23 mouse cellular contexts compared by ENCODE assay signal in genomic region chr6:19991829-19992228, GRCm38 (mm10).
DNase-seq lines count a peak whose midpoint lies in the region; ATAC-seq and TF ChIP-seq lines count a peak whose summit lies in the region.
"Had no signal": no experiment of that assay in that cellular context is flagged by ENCODE, and none has a peak within 500 bp of the region (broad histone marks: within the 10 kb centered on the region; RNA-seq: fewer than 3 reads in every experiment).

No protein-coding gene starts in this region.

- no peak overlapping the region for H3K4me2 ChIP-seq in liver, embryonic 11.5 days
- H3K4me2 ChIP-seq in liver, embryonic 16.5 days (ENCODE audit: low read depth, low read length): no peak overlapping the region
- no peak overlapping the region for H3K4me2 ChIP-seq in liver, embryonic 12.5 days
- no peak overlapping the region for H3K4me2 ChIP-seq in forebrain, embryonic 12.5 days
- H3K4me2 ChIP-seq: embryonic facial prominence, embryonic 12.5 days had no signal

- ATAC-seq in liver, embryonic 11.5 days (replicated peaks; ENCODE audit: low FRiP score): no peak
- ATAC-seq in liver, embryonic 16.5 days (ENCODE audit: low read depth): peak; percentile 39; the same call in 1 of the 2 replicates
- no peak for ATAC-seq in liver, embryonic 12.5 days
- no peak for ATAC-seq in forebrain, embryonic 12.5 days (ENCODE audit: low FRiP score)
- ATAC-seq: activated CD4-positive, CD25-positive, alpha-beta regulatory T cell, adult 4 months; CD4-positive, CD25-positive, alpha-beta regulatory T cell, adult 4 months; forebrain, embryonic 14.5 days; forebrain, embryonic 16.5 days; Patski had no signal

- TF ChIP-seq POLR2A in liver, adult 2 months (IDR thresholded peaks at IDR 0.05; ENCODE audit: extremely low read depth, insufficient read depth, low read length): no peak

- H3K9me3 ChIP-seq in liver, embryonic 11.5 days (ENCODE audit: control insufficient read depth, low read length): no peaks in the 10 kb centered on the region
- H3K9me3 ChIP-seq in liver, embryonic 16.5 days (replicated peaks; ENCODE audit: control insufficient read depth, low read length): no peaks in the 10 kb centered on the region
- H3K9me3 ChIP-seq in liver, embryonic 12.5 days (replicated peaks): no peaks in the 10 kb centered on the region
- H3K9me3 ChIP-seq in forebrain, embryonic 12.5 days: no peaks in the 10 kb centered on the region
- H3K9me3 ChIP-seq: embryonic facial prominence, embryonic 10.5 days; embryonic facial prominence, embryonic 12.5 days; G1E had no signal

- no peaks in the 10 kb centered on the region for H3K27me3 ChIP-seq in liver, adult 2 months (ENCODE audit: control insufficient read depth, insufficient read depth, low read length)
- H3K27me3 ChIP-seq in liver, embryonic 11.5 days (replicated peaks; ENCODE audit: control insufficient read depth, insufficient read depth, low read length): no peaks in the 10 kb centered on the region
- no peaks in the 10 kb centered on the region for H3K27me3 ChIP-seq in liver, embryonic 16.5 days (ENCODE audit: control insufficient read depth, insufficient read depth, low read depth, low read length)
- no peaks in the 10 kb centered on the region for H3K27me3 ChIP-seq in liver, embryonic 12.5 days (replicated peaks)
- H3K27me3 ChIP-seq in forebrain, embryonic 12.5 days: no peaks in the 10 kb centered on the region
- H3K27me3 ChIP-seq: CH12.LX; embryonic facial prominence, embryonic 12.5 days; Patski had no signal

- WGBS in liver, adult 2 months: 6% methylated on average over 1 of the region's 1 CpGs
- 26% methylated on average over 1 of the region's 1 CpGs for WGBS in liver, embryonic 11.5 days
- 23% methylated on average over 1 of the region's 1 CpGs for WGBS in liver, embryonic 16.5 days (ENCODE audit: insufficient replicate concordance)
- 11% methylated on average over 1 of the region's 1 CpGs for WGBS in liver, embryonic 12.5 days (ENCODE audit: insufficient replicate concordance)
- 84% methylated on average over 1 of the region's 1 CpGs for WGBS in forebrain, embryonic 12.5 days

- H3K36me3 ChIP-seq in liver, adult 2 months (ENCODE audit: control insufficient read depth, insufficient read depth, low read length): no peaks in the 10 kb centered on the region
- H3K36me3 ChIP-seq in liver, embryonic 11.5 days (ENCODE audit: control insufficient read depth, insufficient read depth, low read length): no peaks in the 10 kb centered on the region
- H3K36me3 ChIP-seq in liver, embryonic 16.5 days (ENCODE audit: control insufficient read depth, insufficient read depth): no peaks in the 10 kb centered on the region
- no peaks in the 10 kb centered on the region for H3K36me3 ChIP-seq in liver, embryonic 12.5 days
- H3K36me3 ChIP-seq in forebrain, embryonic 12.5 days (replicated peaks): no peaks in the 10 kb centered on the region
- H3K36me3 ChIP-seq: embryonic facial prominence, embryonic 10.5 days; embryonic facial prominence, embryonic 12.5 days; G1E had no signal

- no peak overlapping the region for H3K27ac ChIP-seq in liver, adult 2 months (replicated peaks; ENCODE audit: insufficient read depth, low read depth, low read length)
- no peak overlapping the region for H3K27ac ChIP-seq in liver, embryonic 11.5 days (ENCODE audit: low read depth, low read length)
- no peak overlapping the region for H3K27ac ChIP-seq in liver, embryonic 16.5 days (ENCODE audit: low read length)
- H3K27ac ChIP-seq in liver, embryonic 12.5 days: no peak overlapping the region
- no peak overlapping the region for H3K27ac ChIP-seq in forebrain, embryonic 12.5 days
- H3K27ac ChIP-seq: embryonic facial prominence, embryonic 10.5 days; embryonic facial prominence, embryonic 12.5 days had no signal

- TF ChIP-seq CTCF in liver, adult 2 months (IDR thresholded peaks at IDR 0.05; ENCODE audit: low read depth, low read length): no peak

- peak; percentile 88 for DNase-seq in liver, adult 2 months (ENCODE audit: extremely low read depth, low read depth, low spot score)
- DNase-seq in liver, embryonic 11.5 days (ENCODE audit: low spot score): no peak
- DNase-seq: adrenal gland, adult 8-10 months; adrenal gland, postnatal 14 days; adrenal gland, postnatal 36 days; B cell, adult 2 months; cerebellum, adult 11-12 months; cerebellum, adult 2 months; cerebellum, adult 9-10 months; cerebellum, postnatal 10 days; cerebellum, postnatal 25 days had no signal

- peaks cover 3% of the 10 kb centered on the region; the same call in 1 of the 2 replicates for H3K4me1 ChIP-seq in liver, adult 2 months (ENCODE audit: control insufficient read depth, insufficient read depth, low read length)
- no peaks in the 10 kb centered on the region for H3K4me1 ChIP-seq in liver, embryonic 11.5 days (replicated peaks; ENCODE audit: control insufficient read depth, insufficient read depth, low read length)
- H3K4me1 ChIP-seq in liver, embryonic 16.5 days (ENCODE audit: control insufficient read depth, low read depth, low read length): no peaks in the 10 kb centered on the region
- no peaks in the 10 kb centered on the region for H3K4me1 ChIP-seq in liver, embryonic 12.5 days
- H3K4me1 ChIP-seq in forebrain, embryonic 12.5 days: no peaks in the 10 kb centered on the region
- H3K4me1 ChIP-seq: embryonic facial prominence, embryonic 10.5 days; embryonic facial prominence, embryonic 12.5 days had no signal

- no peak overlapping the region for H3K4me3 ChIP-seq in liver, adult 2 months (ENCODE audit: insufficient read depth, low read depth, low read length)
- no peak overlapping the region for H3K4me3 ChIP-seq in liver, embryonic 11.5 days (ENCODE audit: low read depth, low read length)
- H3K4me3 ChIP-seq in liver, embryonic 16.5 days (ENCODE audit: low read depth, low read length): no peak overlapping the region
- H3K4me3 ChIP-seq in liver, embryonic 12.5 days: no peak overlapping the region
- no peak overlapping the region for H3K4me3 ChIP-seq in forebrain, embryonic 12.5 days (replicated peaks)
- H3K4me3 ChIP-seq: embryonic facial prominence, embryonic 10.5 days; embryonic facial prominence, embryonic 12.5 days had no signal

- H3K9ac ChIP-seq in liver, adult 2 months (ENCODE audit: low read depth, low read length): no peak overlapping the region
- no peak overlapping the region for H3K9ac ChIP-seq in liver, embryonic 11.5 days (ENCODE audit: low read depth, low read length)
- no peak overlapping the region for H3K9ac ChIP-seq in liver, embryonic 16.5 days (ENCODE audit: low read depth, low read length)
- H3K9ac ChIP-seq in liver, embryonic 12.5 days: no peak overlapping the region
- H3K9ac ChIP-seq in forebrain, embryonic 12.5 days: no peak overlapping the region
- H3K9ac ChIP-seq: embryonic facial prominence, embryonic 12.5 days had no signal

- H3K79me2 ChIP-seq in liver, adult 2 months (ENCODE audit: control insufficient read depth, insufficient read depth, low read length): no peaks in the 10 kb centered on the region
